Mouse (Mus musculus): ENCODE data around the gene Zfp541.

Gene Zfp541

DNA sequence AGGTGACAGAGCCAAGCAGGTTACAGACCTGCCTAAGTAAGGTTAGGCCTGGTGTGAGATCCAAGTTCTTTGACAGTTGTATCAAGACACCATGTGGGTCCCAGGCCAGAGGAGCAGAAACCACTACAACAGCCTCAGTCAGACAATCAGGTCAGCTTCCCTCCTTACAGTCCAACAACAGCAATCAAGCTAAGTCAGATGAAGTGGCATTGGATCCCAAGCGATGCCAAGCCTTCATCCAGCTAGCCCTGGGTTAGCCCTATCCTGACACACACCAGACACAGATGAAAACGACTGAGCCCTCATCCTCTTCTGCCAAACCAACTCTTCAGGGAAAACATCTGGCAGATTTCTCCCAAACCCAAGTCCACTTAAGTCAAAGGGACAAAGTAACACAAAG is 16.1 kb upstream of the Zfp541 start:
- no peak for DNase-seq

DNA sequence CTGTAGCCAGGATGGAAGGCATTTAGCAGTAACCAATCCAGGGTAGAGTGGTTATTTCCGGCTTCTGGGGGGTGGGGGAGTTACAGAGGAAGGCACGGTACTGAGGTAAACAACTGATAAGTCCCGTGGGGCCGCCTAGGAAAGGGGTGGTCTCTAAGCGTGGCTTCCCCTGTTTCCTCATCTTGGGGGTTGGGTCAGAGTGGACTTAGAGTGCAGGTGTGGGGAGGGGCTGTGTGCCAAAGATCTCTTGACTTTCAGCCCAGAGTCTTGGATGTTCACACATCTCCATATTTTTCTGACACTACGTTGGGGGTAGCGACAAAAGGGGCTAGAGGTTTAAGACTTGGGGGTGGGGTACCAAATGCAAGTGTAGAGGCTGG is 15.5 kb upstream of the Zfp541 start:
- DNase-seq, result peak; percentile 63 to 81

- DNase-seq, result peak; percentile 75 to 91
Measured at GRCm38 (mm10) chr7:16046481-16047337, 14.9 kb upstream of the Zfp541 start.

DNA sequence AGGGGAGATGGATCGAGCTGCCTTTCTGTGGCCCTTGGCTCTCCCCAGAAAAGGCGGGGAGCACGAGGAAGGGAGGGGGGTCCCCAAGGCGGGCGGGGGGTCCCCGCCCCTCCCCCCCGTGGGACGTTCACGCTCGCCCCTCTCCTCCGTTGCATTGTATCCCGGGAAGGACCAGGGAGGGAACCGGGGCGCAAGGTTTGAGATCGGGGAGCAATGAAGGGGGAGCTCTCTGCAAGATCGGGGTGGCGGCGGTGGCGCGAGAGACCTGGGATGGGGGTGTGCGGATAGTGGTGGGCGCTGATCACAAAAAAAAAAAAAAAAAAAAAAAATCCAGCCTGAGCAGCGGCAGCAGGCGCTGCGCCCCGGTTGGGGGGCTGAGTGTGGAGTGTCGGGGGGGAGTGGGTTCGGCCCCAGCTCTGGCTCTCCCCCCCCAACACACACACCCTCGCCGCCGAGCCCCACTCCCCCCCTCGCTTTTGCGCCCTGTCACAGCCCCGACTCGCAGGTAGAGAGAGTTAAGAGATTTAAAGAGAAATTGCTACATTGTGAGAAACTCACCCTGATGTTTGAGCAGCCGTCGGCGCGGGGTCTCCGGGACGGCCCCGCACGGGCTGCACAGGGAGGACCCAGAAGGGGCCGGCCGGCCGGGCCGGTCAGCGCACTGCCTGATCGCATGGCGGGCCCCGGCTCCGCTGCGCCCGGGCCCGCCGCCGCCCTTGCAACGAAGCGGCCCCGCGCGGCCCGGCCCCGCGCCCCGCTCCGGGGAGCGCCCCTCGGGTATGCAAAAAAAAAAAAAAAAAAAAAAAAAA is 14.1 kb upstream of the Zfp541 start, which contains the start of gene Bicra:
TSS of gene Bicra (minus strand) at position 584 of the 809 bp plus-strand sequence.
- peak; percentile 87 to 95 for DNase-seq

- DNase-seq, result peak; percentile 98
Measured at GRCm38 (mm10) chr7:16048164-16048564, 13.4 kb upstream of the Zfp541 start.

DNA sequence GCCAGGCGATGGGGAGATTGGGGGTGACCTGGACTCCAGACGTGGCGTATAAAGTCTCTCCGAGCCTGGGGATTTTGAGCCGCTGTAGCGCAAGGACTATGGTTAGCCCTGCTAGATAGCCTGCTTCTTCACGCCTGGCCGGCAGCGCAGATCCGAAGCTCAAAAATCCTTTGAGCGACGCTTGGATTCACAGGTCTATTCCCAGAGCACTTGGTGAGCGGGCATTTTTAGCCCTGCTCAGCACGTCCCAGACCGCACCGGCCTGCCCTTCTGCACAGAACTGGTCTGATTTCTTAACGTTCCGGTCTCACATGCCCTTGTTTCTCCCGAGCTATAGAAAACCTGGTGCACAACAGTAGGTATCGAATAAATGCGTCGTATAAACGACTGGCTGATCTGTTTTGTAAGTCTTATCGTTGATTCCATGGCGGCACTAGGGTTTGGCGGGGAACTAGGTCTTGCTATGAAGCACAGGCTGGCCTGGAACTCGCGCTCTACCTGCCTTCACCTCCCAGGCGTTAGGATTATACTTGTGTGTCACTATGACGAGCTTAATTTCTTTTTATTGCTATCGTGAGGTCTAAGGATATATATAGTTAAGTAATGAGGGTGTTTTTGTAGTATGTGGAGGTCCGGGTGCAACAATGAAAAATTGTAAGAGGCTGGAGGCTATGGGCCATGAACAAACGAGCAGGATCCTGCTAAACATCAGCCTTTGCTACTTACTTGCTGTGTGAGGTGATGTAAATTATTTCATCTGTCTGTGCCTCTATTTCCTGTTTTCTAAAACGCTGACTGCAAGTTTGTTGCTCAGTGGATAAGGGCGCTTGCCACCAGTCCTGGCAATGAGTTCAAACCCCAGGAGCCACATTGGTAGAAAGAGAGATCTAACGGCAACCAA is 12.7 kb upstream of the Zfp541 start:
- peak; percentile 42 to 68 for DNase-seq

GRCm38 (mm10) chr7:16049576-16049915 is 12.1 kb upstream of the Zfp541 start:
- DNase-seq, result no peak

GRCm38 (mm10) chr7:16050600-16050999 is 11.0 kb upstream of the Zfp541 start:
- DNase-seq, result no peak

DNA sequence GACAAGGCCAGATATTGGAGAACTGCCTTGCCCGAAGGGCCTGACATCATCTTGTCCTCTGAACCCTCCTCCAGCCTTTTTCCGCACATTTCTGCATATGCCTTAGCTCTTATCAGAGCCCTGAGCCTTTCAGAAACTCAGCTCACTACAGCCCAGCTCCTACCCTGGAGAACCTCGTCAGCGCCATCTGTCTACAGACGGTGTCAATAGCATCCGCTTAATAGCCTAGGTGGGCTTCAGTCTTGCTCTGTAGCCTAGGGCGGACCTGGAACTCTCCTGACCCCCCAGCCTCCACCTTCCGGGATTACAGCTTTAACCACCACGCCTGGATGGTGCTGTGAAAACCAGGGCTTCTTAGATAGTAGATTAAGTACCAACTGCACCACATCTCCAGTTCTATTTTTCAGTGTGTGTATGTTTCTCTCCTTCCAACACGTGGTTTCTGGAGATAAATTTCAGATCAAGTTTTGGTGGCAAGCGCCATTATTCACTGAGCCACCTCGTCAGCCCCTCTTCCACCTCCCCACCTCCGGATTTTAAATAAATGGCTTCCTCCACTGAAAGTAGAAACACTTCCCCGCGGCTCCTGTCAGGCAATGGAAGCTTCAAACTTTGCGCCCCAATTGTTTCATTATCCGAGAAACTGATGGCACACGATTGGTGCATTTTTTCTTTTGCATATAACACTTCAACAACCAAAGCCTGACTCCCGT is 9.6 kb upstream of the Zfp541 start:
- DNase-seq, result peak; percentile 85 to 86

GRCm38 (mm10) chr7:16052684-16053083 is 8.9 kb upstream of the Zfp541 start:
- peak; percentile 98 for DNase-seq

DNA sequence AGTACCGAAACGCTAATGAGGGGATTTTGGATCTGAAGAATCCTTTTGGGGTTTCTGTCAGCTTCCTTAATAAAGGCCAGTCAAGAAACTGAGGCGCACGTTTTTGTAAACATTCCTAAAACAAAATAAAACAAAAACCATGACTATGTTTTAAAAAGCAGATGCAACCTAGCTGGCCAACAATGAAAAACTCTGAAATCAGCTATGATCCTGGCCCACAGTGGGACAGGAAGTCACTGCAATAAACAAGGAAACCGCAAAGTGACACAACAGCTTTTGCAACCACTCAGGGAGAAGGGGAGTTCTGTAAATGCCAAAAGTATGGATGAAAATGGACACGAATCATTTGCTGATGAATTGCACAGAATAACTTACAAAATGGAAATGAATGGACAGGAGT is 8.5 kb upstream of the Zfp541 start:
- no peak for DNase-seq

GRCm38 (mm10) chr7:16054966-16055365 is 6.6 kb upstream of the Zfp541 start:
- DNase-seq, result no peak

- DNase-seq, result no peak
Measured at GRCm38 (mm10) chr7:16055665-16056064, 5.9 kb upstream of the Zfp541 start.

- DNase-seq, result peak in 1 of 2 experiments; percentile 44
Measured at GRCm38 (mm10) chr7:16056459-16057135, 5.0 kb upstream of the Zfp541 start.

DNA sequence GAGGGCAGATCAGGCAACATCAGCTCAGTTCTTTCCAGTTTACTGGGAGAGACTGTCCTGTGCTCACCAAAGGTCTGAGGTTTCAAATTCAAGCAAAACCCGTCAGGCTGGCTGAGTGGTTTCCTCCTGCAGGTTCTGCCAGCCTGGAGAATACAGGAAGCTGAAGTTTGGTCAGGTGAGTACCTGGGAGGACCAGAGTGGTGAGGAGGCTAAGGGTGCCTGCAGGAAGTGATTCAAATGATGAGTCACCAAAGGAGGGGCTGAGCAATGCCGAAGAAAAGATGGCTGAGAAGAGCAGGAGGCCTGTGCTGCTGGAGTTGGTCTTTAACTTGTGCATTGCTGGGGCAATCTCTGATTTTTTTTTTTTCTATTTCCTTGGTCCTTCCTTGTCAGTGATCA is 4.5 kb upstream of the Zfp541 start:
- DNase-seq, result no peak

DNA sequence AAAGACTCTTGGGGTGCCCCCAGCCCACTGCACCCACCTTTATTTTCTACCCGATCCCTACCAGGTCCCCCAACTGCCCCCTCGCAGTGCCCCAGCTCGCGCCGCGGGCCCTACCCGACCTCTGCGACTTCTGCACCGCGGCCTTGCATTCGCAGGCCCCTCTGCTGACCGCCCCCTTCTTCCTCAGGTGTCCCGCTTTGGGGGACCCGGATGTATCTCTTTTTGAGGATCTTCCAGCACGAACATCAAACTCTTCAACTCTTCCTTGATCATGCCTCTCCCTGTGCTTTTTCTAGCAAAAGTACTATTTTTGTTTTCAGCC is 446 bp downstream of the Zfp541 start:
- no peak for DNase-seq

DNA sequence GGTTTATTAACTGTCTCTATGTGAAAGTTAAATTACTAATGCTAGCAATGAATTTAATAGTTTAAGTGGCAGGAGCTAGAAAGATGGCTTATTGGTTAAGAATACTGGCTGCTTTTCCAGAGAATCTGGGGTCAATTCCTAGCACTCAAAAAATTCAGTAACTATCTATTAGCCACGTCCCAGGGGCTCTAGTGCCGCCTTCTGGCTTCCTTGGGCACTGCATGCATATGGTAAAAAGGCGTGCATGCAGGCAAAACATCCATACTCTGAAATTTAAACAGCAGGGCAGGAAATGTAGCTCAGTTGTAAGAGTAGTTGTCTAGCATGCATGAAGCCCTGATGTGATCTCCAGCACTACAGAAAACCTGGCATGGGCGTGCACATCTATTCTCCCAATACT is 1.9 kb downstream of the Zfp541 start:
- no peak for DNase-seq

- no peak for DNase-seq
Measured at GRCm38 (mm10) chr7:16070846-16071245, 9.2 kb downstream of the Zfp541 start.

DNA sequence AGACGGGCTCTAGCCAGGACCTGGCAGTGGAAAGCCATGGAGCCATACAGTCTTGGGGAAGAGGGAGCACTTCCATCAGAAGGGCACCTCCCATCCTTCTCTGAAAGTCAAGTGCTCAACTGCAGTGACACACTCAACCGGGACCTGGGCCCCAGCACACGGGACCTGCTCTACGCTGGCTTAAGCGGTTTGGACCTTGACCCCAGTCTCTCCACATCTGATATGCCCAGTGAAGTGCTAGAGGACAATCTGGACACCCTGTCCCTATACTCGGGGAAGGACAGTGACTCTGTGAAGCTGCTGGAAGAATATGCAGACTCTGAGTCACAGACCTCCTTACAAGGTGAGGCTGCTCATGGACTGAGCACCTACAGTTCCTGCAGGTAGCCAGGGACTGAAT is 10.3 kb downstream of the Zfp541 start:
- DNase-seq, result no peak

DNA sequence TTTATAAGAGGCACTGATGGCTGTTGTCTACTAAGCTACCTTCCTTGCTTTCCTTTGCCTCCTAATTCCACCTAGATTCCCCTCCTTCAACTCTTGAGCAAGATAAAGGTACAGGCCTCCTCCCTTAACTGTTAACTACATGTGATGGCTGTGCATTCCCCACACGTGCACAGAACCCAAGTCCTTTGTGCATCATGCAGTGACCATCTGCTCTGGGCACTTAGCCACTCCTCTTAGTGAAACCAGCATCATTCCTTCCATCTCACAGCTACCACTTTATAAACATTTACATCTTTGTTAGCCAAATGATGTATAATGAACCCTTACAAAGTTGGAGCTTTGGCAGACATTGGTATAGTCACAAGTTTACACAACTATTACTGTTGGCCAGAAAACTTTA is 18.3 kb downstream of the Zfp541 start:
- DNase-seq, result no peak

DNA sequence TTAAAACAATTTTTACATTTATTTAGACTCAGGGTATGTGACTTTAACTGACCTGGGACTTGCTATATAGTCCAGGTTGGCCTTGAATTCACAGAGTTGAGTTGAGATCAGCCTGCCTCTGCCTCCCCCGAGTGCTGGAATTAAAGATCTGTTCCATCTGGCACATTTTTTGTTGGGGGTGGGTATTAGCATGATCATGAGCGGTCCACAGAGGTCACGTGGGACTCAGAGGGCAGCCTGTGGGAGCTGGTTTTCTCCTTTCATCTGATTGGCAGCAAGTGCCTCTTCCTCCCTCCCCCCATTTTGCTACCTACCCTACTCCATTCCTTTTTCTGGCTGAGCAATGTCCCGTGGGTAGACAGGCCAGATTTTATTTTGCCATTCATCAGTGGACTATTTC is 19.0 kb downstream of the Zfp541 start:
- DNase-seq, result no peak

DNA sequence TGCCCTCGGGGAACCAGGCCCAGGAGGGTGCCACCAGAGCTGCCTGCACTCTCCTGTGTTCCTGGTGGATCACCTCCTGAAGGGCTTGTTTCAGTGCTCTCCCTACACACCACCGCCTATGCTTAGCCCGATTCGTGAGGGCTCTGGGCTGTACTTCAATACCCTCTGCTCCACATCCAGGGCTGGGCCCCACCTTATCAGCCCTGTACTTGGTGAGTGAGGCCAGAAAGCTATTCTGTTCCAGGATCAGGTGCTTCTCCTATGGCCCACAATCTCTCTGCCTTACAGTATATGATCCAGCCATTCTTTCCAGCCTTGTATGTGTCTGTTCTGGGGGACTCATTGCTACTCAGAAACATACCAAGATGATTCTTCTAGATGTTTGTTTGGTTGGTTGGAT is 21.7 kb downstream of the Zfp541 start:
- DNase-seq, result no peak

All from kidney, postnatal 25 days (tissue).